Mouse (Mus musculus) lung, postnatal 4 days (tissue): ENCODE data around the gene Ccdc146.

Experiments used
- DNase-seq, 2 experiments: peaks; one replicate each; pipeline ENCODE4 v3.0.0; 2021

Gene Ccdc146

GRCm38 (mm10) chr5:21424614-21425602, at the start of gene Ccdc146, which contains the start of gene Fam185a:
Gene Ccdc146, minus strand, starts transcription at chr5:21424677.
Gene Fam185a, plus strand, starts transcription at chr5:21424958.
- peak; percentile 93 to 96 for DNase-seq

- DNase-seq = no peak
Measured at GRCm38 (mm10) chr5:21468100-21468499, 43.6 kb upstream of the Ccdc146 start.

- peak in 1 of 2 experiments; percentile 44 for DNase-seq
Measured at GRCm38 (mm10) chr5:21467387-21467786, 42.9 kb upstream of the Ccdc146 start.

GRCm38 (mm10) chr5:21440833-21441530, 16.5 kb upstream of the Ccdc146 start:
- DNase-seq = peak; percentile 16 to 53

GRCm38 (mm10) chr5:21439446-21440110, 15.1 kb upstream of the Ccdc146 start:
- no peak for DNase-seq

GRCm38 (mm10) chr5:21438428-21438827, 14.0 kb upstream of the Ccdc146 start:
- no peak for DNase-seq

GRCm38 (mm10) chr5:21436471-21436975, 12.0 kb upstream of the Ccdc146 start:
- DNase-seq = no peak

- no peak for DNase-seq
Measured at GRCm38 (mm10) chr5:21434148-21434929, 9.9 kb upstream of the Ccdc146 start.

- DNase-seq = no peak
Measured at GRCm38 (mm10) chr5:21426666-21427065, 2.2 kb upstream of the Ccdc146 start.

GRCm38 (mm10) chr5:21420609-21421008, 3.9 kb downstream of the Ccdc146 start:
- DNase-seq = no peak

GRCm38 (mm10) chr5:21418613-21419012, 5.9 kb downstream of the Ccdc146 start:
- no peak for DNase-seq

- no peak for DNase-seq
Measured at GRCm38 (mm10) chr5:21414116-21414820, 10.2 kb downstream of the Ccdc146 start.

- no peak for DNase-seq
Measured at GRCm38 (mm10) chr5:21413322-21413721, 11.2 kb downstream of the Ccdc146 start.

GRCm38 (mm10) chr5:21412056-21412455, 12.4 kb downstream of the Ccdc146 start:
- DNase-seq = no peak

- DNase-seq = peak in 1 of 2 experiments; percentile 26
Measured at GRCm38 (mm10) chr5:21411261-21411666, 13.2 kb downstream of the Ccdc146 start.

- DNase-seq = no peak
Measured at GRCm38 (mm10) chr5:21395205-21395840, 29.2 kb downstream of the Ccdc146 start.

- no peak for DNase-seq
Measured at GRCm38 (mm10) chr5:21394562-21394961, 29.9 kb downstream of the Ccdc146 start.

GRCm38 (mm10) chr5:21391616-21392384, 32.7 kb downstream of the Ccdc146 start:
- peak in 1 of 2 experiments; percentile 35 for DNase-seq

- no peak for DNase-seq
Measured at GRCm38 (mm10) chr5:21388855-21389254, 35.6 kb downstream of the Ccdc146 start.

GRCm38 (mm10) chr5:21387340-21387739, 37.1 kb downstream of the Ccdc146 start:
- no peak for DNase-seq
